Mouse (Mus musculus) lung, postnatal 36 days (tissue): Measurements from ENCODE around the gene Kiss1r.
"Not testable (repeated sequence)": the region's sequence is repeated elsewhere in the genome, so short reads cannot be mapped to it uniquely, and the experiment has no call there.

Experiments used
- DNase-seq: peaks from one replicate; pipeline ENCODE4 v3.0.0; 2022; ENCODE audit warnings: mixed read lengths

Kiss1r gene

GRCm38 (mm10) chr10:79942988-79943387, 26.2 kb downstream of the Kiss1r start:
- no peak for DNase-seq

- DNase-seq = no peak
Observed at GRCm38 (mm10) chr10:79943471-79943901, 26.7 kb downstream of the Kiss1r start.

- peak; percentile 55 for DNase-seq
Observed at GRCm38 (mm10) chr10:79945507-79946234, 28.9 kb downstream of the Kiss1r start.

- DNase-seq = no peak
Observed at GRCm38 (mm10) chr10:79946752-79947322, 30.1 kb downstream of the Kiss1r start.

- DNase-seq = no peak
Observed at GRCm38 (mm10) chr10:79947502-79947901, 30.7 kb downstream of the Kiss1r start.

GRCm38 (mm10) chr10:79949873-79950272, 33.1 kb downstream of the Kiss1r start:
- no peak for DNase-seq

- no peak for DNase-seq
Observed at GRCm38 (mm10) chr10:79950661-79951060, 33.9 kb downstream of the Kiss1r start.

GRCm38 (mm10) chr10:79953946-79954345, 37.2 kb downstream of the Kiss1r start:
- peak; percentile 71 for DNase-seq

- DNase-seq = no peak
Observed at GRCm38 (mm10) chr10:79955691-79956090, 38.9 kb downstream of the Kiss1r start.

GRCm38 (mm10) chr10:79956643-79957154, 39.9 kb downstream of the Kiss1r start:
- no peak for DNase-seq

- DNase-seq = peak; percentile 89
Observed at GRCm38 (mm10) chr10:79958140-79958816, 41.5 kb downstream of the Kiss1r start.

GRCm38 (mm10) chr10:79959412-79959811, 42.6 kb downstream of the Kiss1r start:
- DNase-seq = not testable (repeated sequence)

GRCm38 (mm10) chr10:79959847-79960601, 43.3 kb downstream of the Kiss1r start, which contains the start of gene Wdr18:
Gene Wdr18 (plus strand): TSS chr10:79960152.
- peak; percentile 99 for DNase-seq

GRCm38 (mm10) chr10:79960671-79961294, 44.0 kb downstream of the Kiss1r start:
- DNase-seq = no peak

- DNase-seq = no peak
Observed at GRCm38 (mm10) chr10:79964727-79965126, 48.0 kb downstream of the Kiss1r start.

- DNase-seq = no peak
Observed at GRCm38 (mm10) chr10:79965325-79965724, 48.6 kb downstream of the Kiss1r start.

GRCm38 (mm10) chr10:79966886-79967400, 50.2 kb downstream of the Kiss1r start:
- no peak for DNase-seq

- no peak for DNase-seq
Observed at GRCm38 (mm10) chr10:79968181-79968580, 51.4 kb downstream of the Kiss1r start.

- DNase-seq = no peak
Observed at GRCm38 (mm10) chr10:79969124-79969568, 52.4 kb downstream of the Kiss1r start.

- no peak for DNase-seq
Observed at GRCm38 (mm10) chr10:79970415-79971182, 53.8 kb downstream of the Kiss1r start, which contains the start of gene Grin3b. Gene Grin3b (plus strand): TSS chr10:79970715.

- no peak for DNase-seq
Observed at GRCm38 (mm10) chr10:79971183-79971497, 54.4 kb downstream of the Kiss1r start.
